Mouse (Mus musculus): Measurements from ENCODE around the gene Pdss2. TPM values are rescaled to one million over a fixed set of nuclear protein-coding genes. Genes with fewer than 3 reads are reported as not detected.

Pdss2 gene
- polyA plus RNA-seq, 1 experiment from 2014 or later = 17.0 TPM

DNA sequence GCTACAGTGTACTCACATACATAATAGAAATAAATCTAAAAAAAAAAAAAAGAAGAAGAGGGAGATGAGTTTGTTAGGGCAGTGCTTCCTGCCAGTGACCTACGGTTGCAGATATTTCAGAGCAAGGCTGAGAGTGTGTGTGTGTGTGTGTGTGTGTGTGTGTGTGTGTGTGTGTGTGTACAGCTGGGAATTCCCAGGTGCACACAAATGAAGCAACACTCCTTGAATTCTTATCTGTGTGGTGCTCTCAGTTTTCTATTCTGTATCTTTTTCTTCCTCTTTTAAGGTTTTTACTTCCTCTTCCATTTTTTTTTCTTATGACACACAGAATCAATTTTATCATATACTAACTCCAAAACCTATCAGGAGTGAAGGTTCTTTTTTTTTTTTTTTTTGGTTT lies 283.0 kb downstream of the Pdss2 start:
- H3K4me3 ChIP-seq = no peak overlapping the region
- peaks cover 20% of the 10 kb centered on the region for H3K36me3 ChIP-seq

DNA sequence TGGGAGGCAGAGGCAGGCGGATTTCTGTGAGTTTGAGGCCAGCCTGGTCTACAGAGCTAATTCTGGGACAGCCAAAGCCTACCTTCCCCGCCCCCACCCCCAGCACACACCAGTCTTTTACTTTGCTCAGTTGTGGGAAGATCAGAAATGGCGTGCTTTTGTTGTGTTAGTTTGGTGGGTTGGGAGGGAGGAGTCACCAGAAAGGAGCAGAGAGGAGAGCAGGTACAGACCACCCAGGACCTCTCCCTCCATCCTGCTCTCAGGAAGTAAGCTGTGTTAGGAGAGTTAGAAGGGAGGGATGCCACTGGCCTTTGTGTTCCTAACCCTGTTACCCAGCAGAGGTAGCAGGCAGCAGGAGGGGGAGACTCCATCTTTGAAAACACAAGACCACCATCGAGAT lies 285.8 kb downstream of the Pdss2 start:
- no peak overlapping the region for H3K9ac ChIP-seq
- H3K4me2 ChIP-seq = no peak overlapping the region
- H3K27ac ChIP-seq (replicated peaks) = no peak overlapping the region
- peaks cover 27% of the 10 kb centered on the region for H3K36me3 ChIP-seq
- WGBS = 69% methylated on average over 4 of the region's 4 CpGs
- no peak overlapping the region for H3K4me3 ChIP-seq
- no peak for ATAC-seq (ENCODE audit: low FRiP score, low read depth)
- H3K4me1 ChIP-seq (replicated peaks) = no peaks in the 10 kb centered on the region
- H3K9me3 ChIP-seq = no peaks in the 10 kb centered on the region
- no peaks in the 10 kb centered on the region for H3K27me3 ChIP-seq

More for the DNA sequence above, 283.0 kb downstream of the Pdss2 start:
- Histone ChIP-seq H3K4me1 (replicated peaks) (no peaks in the 10 kb centered on the region), H3K9ac (no peak overlapping the region), H3K27me3 (no peaks in the 10 kb centered on the region), H3K9me3 (no peaks in the 10 kb centered on the region), H3K27ac (replicated peaks) (no peak overlapping the region), H3K4me2 (no peak overlapping the region)
- WGBS = 82% methylated on average over 1 of the region's 1 CpGs
- ATAC-seq (ENCODE audit: low FRiP score, low read depth) = no peak

- H3K4me1 ChIP-seq (replicated peaks) = no peaks in the 10 kb centered on the region
- no peaks in the 10 kb centered on the region for H3K27me3 ChIP-seq
- ATAC-seq (ENCODE audit: low FRiP score, low read depth) = no peak
- no peaks in the 10 kb centered on the region for H3K9me3 ChIP-seq
- 96% methylated on average over 7 of the region's 7 CpGs for WGBS
- H3K4me3 ChIP-seq = no peak overlapping the region
- H3K27ac ChIP-seq (replicated peaks) = no peak overlapping the region
- no peak overlapping the region for H3K9ac ChIP-seq
- H3K36me3 ChIP-seq = peaks cover 27% of the 10 kb centered on the region
- no peak overlapping the region for H3K4me2 ChIP-seq
Measured at GRCm38 (mm10) chr10:43509228-43509627, 287.9 kb downstream of the Pdss2 start.

GRCm38 (mm10) chr10:43512976-43513375 lies 291.7 kb downstream of the Pdss2 start:
- no peak overlapping the region for H3K4me2 ChIP-seq
- H3K4me3 ChIP-seq = no peak overlapping the region
- WGBS = 97% methylated on average over 10 of the region's 10 CpGs
- peaks cover 17% of the 10 kb centered on the region for H3K36me3 ChIP-seq
- H3K27ac ChIP-seq (replicated peaks) = no peak overlapping the region
- no peak for ATAC-seq (ENCODE audit: low FRiP score, low read depth)
- no peak overlapping the region for H3K9ac ChIP-seq
- H3K4me1 ChIP-seq (replicated peaks) = peaks cover 7% of the 10 kb centered on the region; the same call in 1 of the 2 replicates
- no peaks in the 10 kb centered on the region for H3K9me3 ChIP-seq
- no peaks in the 10 kb centered on the region for H3K27me3 ChIP-seq

Other genes starting within 250 kb of the Pdss2 start
- gene Sobp, start 47.0 kb upstream of the Pdss2 start, polyA plus RNA-seq (2015; fragmentation: Nextera tagmentation; extraction: Ambion mirVana) = 13.2 and 13.3 TPM in 2 replicates
- 2.3 TPM in 2 replicates for gene 9030612E09Rik, start 46.8 kb upstream of the Pdss2 start, polyA plus RNA-seq (2015; fragmentation: Nextera tagmentation; extraction: Ambion mirVana)